Comparison of ENCODE assay signal across 18 mouse cellular contexts in genomic region chr6:55805291-55806137, GRCm38 (mm10). TPM values are rescaled to one million over a fixed set of nuclear protein-coding genes. Genes with fewer than 3 reads are reported as not detected.
DNase-seq lines count a peak whose midpoint lies in the region; ATAC-seq and TF ChIP-seq lines count a peak whose summit lies in the region.
"Had no signal": no experiment of that assay in that cellular context is flagged by ENCODE, and none has a peak within 500 bp of the region (broad histone marks: within the 10 kb centered on the region; RNA-seq: fewer than 3 reads in every experiment).

No protein-coding gene starts in this region.

- H3K4me3 ChIP-seq in layer of hippocampus, adult 2 months: no peak overlapping the region
- H3K4me3 ChIP-seq in hindbrain, embryonic 12.5 days: no peak overlapping the region
- no peak overlapping the region for H3K4me3 ChIP-seq in lung, postnatal 0 days (ENCODE audit: low read depth, low read length)
- H3K4me3 ChIP-seq: intestine, embryonic 15.5 days; midbrain, embryonic 10.5 days had no signal

- 44% methylated on average over 9 of the region's 9 CpGs for WGBS in hindbrain, embryonic 12.5 days
- 59% methylated on average over 9 of the region's 9 CpGs for WGBS in lung, postnatal 0 days

- H3K4me2 ChIP-seq in hindbrain, embryonic 12.5 days (replicated peaks): no peak overlapping the region
- no peak overlapping the region for H3K4me2 ChIP-seq in lung, postnatal 0 days (replicated peaks; ENCODE audit: low read depth, low read length)
- H3K4me2 ChIP-seq: intestine, embryonic 15.5 days had no signal

- H3K27me3 ChIP-seq in hindbrain, embryonic 12.5 days: 0 out of 2 replicates have a peak, but pooled peaks cover 5% of the 10 kb centered on the region
- no peaks in the 10 kb centered on the region for H3K27me3 ChIP-seq in lung, postnatal 0 days (replicated peaks; ENCODE audit: insufficient read depth, low read length)
- H3K27me3 ChIP-seq: CH12.LX; intestine, embryonic 15.5 days had no signal

- H3K27ac ChIP-seq in layer of hippocampus, adult 2 months: peak overlapping the region; percentile 84
- no peak overlapping the region for H3K27ac ChIP-seq in hindbrain, embryonic 12.5 days
- H3K27ac ChIP-seq in lung, postnatal 0 days (ENCODE audit: low read length): no peak overlapping the region
- H3K27ac ChIP-seq: intestine, embryonic 15.5 days; midbrain, embryonic 10.5 days had no signal

- H3K9ac ChIP-seq in hindbrain, embryonic 12.5 days: no peak overlapping the region
- no peak overlapping the region for H3K9ac ChIP-seq in lung, postnatal 0 days (replicated peaks; ENCODE audit: low read depth)
- H3K9ac ChIP-seq: intestine, embryonic 15.5 days had no signal

- H3K36me3 ChIP-seq in hindbrain, embryonic 12.5 days: no peaks in the 10 kb centered on the region
- no peaks in the 10 kb centered on the region for H3K36me3 ChIP-seq in lung, postnatal 0 days (ENCODE audit: insufficient read depth, low read length)
- H3K36me3 ChIP-seq: intestine, embryonic 15.5 days; midbrain, embryonic 10.5 days had no signal

- TF ChIP-seq EP300 in lung, postnatal 0 days (IDR thresholded peaks at IDR 0.05): no peak

- TF ChIP-seq CTCF in layer of hippocampus, adult 2 months (conservative IDR thresholded peaks at IDR 0.05): no peak
- TF ChIP-seq CTCF in lung, postnatal 0 days (IDR thresholded peaks at IDR 0.05): no peak

- peaks cover 17% of the 10 kb centered on the region for H3K4me1 ChIP-seq in hindbrain, embryonic 12.5 days
- no peaks in the 10 kb centered on the region for H3K4me1 ChIP-seq in lung, postnatal 0 days (ENCODE audit: insufficient read depth, low read depth, low read length)
- H3K4me1 ChIP-seq: intestine, embryonic 15.5 days had no signal

- no peak for DNase-seq in layer of hippocampus, adult 2 months (ENCODE audit: low spot score in 2 of 2)
- no peak for DNase-seq in layer of hippocampus, adult 9-10 months (ENCODE audit: low spot score)
- peak; percentile 48 for DNase-seq in embryo, embryonic 10.5 days (ENCODE audit: low spot score)
- DNase-seq in retina, embryonic 14.5 days (ENCODE audit: low spot score): peak; percentile 22
- DNase-seq in liver: no peak
- DNase-seq in adrenal gland, postnatal 36 days: no peak
- no peak for DNase-seq in lung, postnatal 0 days (ENCODE audit: low spot score)
- DNase-seq: adrenal gland, postnatal 10 days; cerebellum, adult 18-20 months; gastrocnemius, postnatal 10 days; spleen, adult 18-20 months had no signal

- no peaks in the 10 kb centered on the region for H3K9me3 ChIP-seq in hindbrain, embryonic 12.5 days (replicated peaks)
- H3K9me3 ChIP-seq in lung, postnatal 0 days (ENCODE audit: low read length): no peaks in the 10 kb centered on the region
- H3K9me3 ChIP-seq: intestine, embryonic 15.5 days; midbrain, embryonic 10.5 days had no signal

- ATAC-seq in hindbrain, embryonic 12.5 days (ENCODE audit: low FRiP score): peak; percentile 74
- no peak for ATAC-seq in lung, postnatal 0 days
- ATAC-seq: intestine, embryonic 15.5 days had no signal

RNA-seq across cellular contexts. Expression of gene Itprid1, which starts 31.2 kb away (rescaled TPM):
- total RNA-seq in layer of hippocampus, adult 2 months (2021): 1 to 10 TPM in 1 of 2 experiments, under 1 TPM in 1; 1.00 to 1.0 TPM
- polyA plus RNA-seq in hindbrain, embryonic 12.5 days (2016; fragmentation: Nextera tagmentation; extraction: Ambion mirVana): 0.13 and 0.17 TPM in 2 replicates
- total RNA-seq in adrenal gland, postnatal 36 days (2021): under 1 TPM in 1 of 2 experiments, not detected in 1; 0.23 TPM
- polyA plus RNA-seq in lung, postnatal 0 days (2015; fragmentation: Nextera tagmentation; extraction: Ambion mirVana): 0.49 and 0.95 TPM in 2 replicates
- total RNA-seq: gastrocnemius, postnatal 10 days; neutrophil, adult 5-6 weeks had no signal
- polyA plus RNA-seq: heart, embryonic 14.5 days; intestine, embryonic 15.5 days; midbrain, embryonic 10.5 days; testis, adult 2 months had no signal

Comparison
In these comparisons a context has a peak if more than half of its experiments do, and no peak if none do; other contexts are left out.
1. DNase-seq: peak in embryo, embryonic 10.5 days (single experiment) and retina, embryonic 14.5 days (single experiment); none in layer of hippocampus, adult 2 months (0 of 2), layer of hippocampus, adult 9-10 months (single experiment), liver (single experiment), adrenal gland, postnatal 36 days (0 of 2) and lung, postnatal 0 days (single experiment).